26 mouse cellular contexts compared by ENCODE assay signal in the genomic region with DNA sequence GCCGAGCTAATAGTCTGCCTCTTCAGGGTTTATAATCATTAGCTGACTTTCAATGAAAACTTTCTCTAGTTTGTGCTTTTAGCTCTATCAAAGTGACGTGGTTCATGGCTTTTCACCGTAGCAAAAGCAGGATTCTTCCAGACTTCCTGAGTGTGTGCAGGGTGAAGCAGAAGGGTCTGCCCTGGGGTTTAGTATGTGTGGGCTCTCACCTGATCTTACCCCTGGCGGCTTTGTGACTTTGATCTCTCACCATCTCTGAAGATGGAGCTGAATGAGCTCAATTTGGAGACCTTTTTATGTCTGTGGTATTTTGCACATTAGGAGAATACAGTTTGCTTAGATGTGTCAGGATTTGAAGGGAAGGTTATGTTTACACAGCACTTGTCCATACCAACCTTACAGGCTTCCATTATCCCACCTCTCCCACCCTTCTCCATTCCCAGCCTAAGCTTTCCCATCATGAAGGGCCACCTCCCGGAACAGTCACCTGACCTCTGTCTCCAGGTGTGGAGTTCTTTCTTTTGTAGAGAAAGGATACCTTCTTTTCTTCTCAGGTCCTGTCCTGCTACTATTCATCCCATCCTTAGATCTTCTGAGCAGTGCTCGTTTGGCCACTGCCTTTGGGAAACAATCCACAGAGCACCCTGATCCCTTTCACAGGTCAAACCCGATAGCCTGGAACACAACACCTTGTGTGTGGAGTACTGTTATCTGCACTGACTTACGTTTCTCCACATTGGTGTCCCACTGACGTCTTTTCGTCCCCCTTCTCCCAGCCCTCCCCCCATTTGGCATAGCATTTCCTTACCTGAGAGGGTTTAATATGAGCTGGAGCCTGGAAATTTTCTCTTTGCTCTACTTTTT. TPM values are rescaled to one million over a fixed set of nuclear protein-coding genes. Genes with fewer than 3 reads are reported as not detected.
DNase-seq lines count a peak whose midpoint lies in the region; ATAC-seq and TF ChIP-seq lines count a peak whose summit lies in the region.
"Had no signal": no experiment of that assay in that cellular context is flagged by ENCODE, and none has a peak within 500 bp of the region (broad histone marks: within the 10 kb centered on the region; RNA-seq: fewer than 3 reads in every experiment).

No protein-coding gene starts in this region.

- no peak overlapping the region for H3K9ac ChIP-seq in forebrain, embryonic 14.5 days (ENCODE audit: low read length)
- H3K9ac ChIP-seq in forebrain, embryonic 11.5 days (ENCODE audit: low read length): no peak overlapping the region
- no peak overlapping the region for H3K9ac ChIP-seq in neural tube, embryonic 12.5 days
- H3K9ac ChIP-seq in hindbrain, postnatal 0 days (replicated peaks; ENCODE audit: low read length): peak overlapping the region; percentile 96; the same call in 1 of the 2 replicates
- H3K9ac ChIP-seq: embryonic facial prominence, embryonic 13.5 days; limb, embryonic 15.5 days; liver, embryonic 15.5 days had no signal

- H3K4me3 ChIP-seq in forebrain, embryonic 14.5 days (ENCODE audit: low read depth, low read length): no peak overlapping the region; the same call in 1 of the 2 replicates
- no peak overlapping the region for H3K4me3 ChIP-seq in forebrain, embryonic 11.5 days (ENCODE audit: low read depth, low read length)
- H3K4me3 ChIP-seq in neural tube, embryonic 12.5 days: no peak overlapping the region
- peak overlapping the region; percentile 76 for H3K4me3 ChIP-seq in hindbrain, postnatal 0 days (ENCODE audit: low read length)
- H3K4me3 ChIP-seq: embryonic facial prominence, embryonic 13.5 days; limb, embryonic 15.5 days; liver, embryonic 15.5 days had no signal

- intact Hi-C loops in heart, postnatal 25 days (cut with DNase I): no loop called here

- no peaks in the 10 kb centered on the region for H3K36me3 ChIP-seq in forebrain, embryonic 14.5 days (ENCODE audit: control insufficient read depth, insufficient read depth, low read length)
- H3K36me3 ChIP-seq in forebrain, embryonic 11.5 days (ENCODE audit: control insufficient read depth, insufficient read depth, low read length): no peaks in the 10 kb centered on the region
- H3K36me3 ChIP-seq in neural tube, embryonic 12.5 days: no peaks in the 10 kb centered on the region
- H3K36me3 ChIP-seq in hindbrain, postnatal 0 days (ENCODE audit: insufficient read depth, low read length): no peaks in the 10 kb centered on the region
- H3K36me3 ChIP-seq: embryonic facial prominence, embryonic 13.5 days; limb, embryonic 15.5 days; liver, embryonic 15.5 days had no signal

- 0 out of 2 replicates have a peak overlapping the region, but pooled peaks have one; percentile 79 for H3K4me2 ChIP-seq in forebrain, embryonic 14.5 days (ENCODE audit: low read length)
- no peak overlapping the region for H3K4me2 ChIP-seq in forebrain, embryonic 11.5 days (ENCODE audit: low read depth, low read length, severe bottlenecking)
- peak overlapping the region; percentile 72 for H3K4me2 ChIP-seq in neural tube, embryonic 12.5 days (replicated peaks)
- peak overlapping the region; percentile 77 for H3K4me2 ChIP-seq in hindbrain, postnatal 0 days (ENCODE audit: low read depth, low read length)
- H3K4me2 ChIP-seq: embryonic facial prominence, embryonic 13.5 days; liver, embryonic 15.5 days had no signal

- peaks cover 6% of the 10 kb centered on the region for H3K27me3 ChIP-seq in forebrain, embryonic 14.5 days (replicated peaks; ENCODE audit: control insufficient read depth, insufficient read depth, low read length)
- H3K27me3 ChIP-seq in forebrain, embryonic 11.5 days (ENCODE audit: control insufficient read depth, insufficient read depth, low read length): peaks cover 11% of the 10 kb centered on the region
- peaks cover 26% of the 10 kb centered on the region for H3K27me3 ChIP-seq in neural tube, embryonic 12.5 days (replicated peaks)
- H3K27me3 ChIP-seq in hindbrain, postnatal 0 days (ENCODE audit: insufficient read depth, low read length): no peaks in the 10 kb centered on the region

- H3K9me3 ChIP-seq in forebrain, embryonic 14.5 days (replicated peaks; ENCODE audit: control insufficient read depth, low read length): no peaks in the 10 kb centered on the region
- no peaks in the 10 kb centered on the region for H3K9me3 ChIP-seq in forebrain, embryonic 11.5 days (ENCODE audit: control insufficient read depth, low read length)
- no peaks in the 10 kb centered on the region for H3K9me3 ChIP-seq in neural tube, embryonic 12.5 days
- no peaks in the 10 kb centered on the region for H3K9me3 ChIP-seq in hindbrain, postnatal 0 days (ENCODE audit: low read length)
- H3K9me3 ChIP-seq: embryonic facial prominence, embryonic 13.5 days; limb, embryonic 15.5 days; liver, embryonic 15.5 days had no signal

- 71% methylated on average over 10 of the region's 10 CpGs for WGBS in forebrain, embryonic 14.5 days
- 74% methylated on average over 10 of the region's 10 CpGs for WGBS in forebrain, embryonic 11.5 days
- WGBS in neural tube, embryonic 12.5 days: 75% methylated on average over 10 of the region's 10 CpGs
- 65% methylated on average over 10 of the region's 10 CpGs for WGBS in hindbrain, postnatal 0 days

- no peak overlapping the region for H3K27ac ChIP-seq in forebrain, embryonic 14.5 days (ENCODE audit: low read depth, low read length)
- no peak overlapping the region for H3K27ac ChIP-seq in forebrain, embryonic 11.5 days (ENCODE audit: low read depth, low read length)
- no peak overlapping the region for H3K27ac ChIP-seq in neural tube, embryonic 12.5 days
- peak overlapping the region; percentile 18; the same call in 1 of the 2 replicates for H3K27ac ChIP-seq in hindbrain, postnatal 0 days
- H3K27ac ChIP-seq: embryonic facial prominence, embryonic 13.5 days; limb, embryonic 15.5 days; liver, embryonic 15.5 days had no signal

- no peak for DNase-seq in forebrain, embryonic 14.5 days (ENCODE audit: low spot score)
- DNase-seq in forebrain, embryonic 11.5 days (ENCODE audit: low spot score): no peak
- no peak for DNase-seq in neural tube, embryonic 10.5 days (ENCODE audit: extremely low spot score, low spot score)
- DNase-seq in hindbrain, postnatal 0 days (ENCODE audit: low spot score): no peak
- DNase-seq in gastrocnemius, postnatal 25 days: no peak
- no peak for DNase-seq in heart, postnatal 25 days (ENCODE audit: low spot score)
- DNase-seq: gastrocnemius, postnatal 14 days; kidney, adult 8-10 months; kidney, postnatal 36 days; right cerebral cortex, postnatal 25 days; thymus, adult 18-20 months; thymus, postnatal 4 days had no signal

- peaks cover 2% of the 10 kb centered on the region; the same call in 1 of the 2 replicates for H3K4me1 ChIP-seq in forebrain, embryonic 14.5 days (ENCODE audit: control insufficient read depth, insufficient read depth, low read length)
- no peaks in the 10 kb centered on the region for H3K4me1 ChIP-seq in forebrain, embryonic 11.5 days (replicated peaks; ENCODE audit: control insufficient read depth, insufficient read depth, low read length)
- H3K4me1 ChIP-seq in neural tube, embryonic 12.5 days: peaks cover 22% of the 10 kb centered on the region
- H3K4me1 ChIP-seq in hindbrain, postnatal 0 days (ENCODE audit: insufficient read depth, low read length): peaks cover 5% of the 10 kb centered on the region; the same call in 1 of the 2 replicates
- H3K4me1 ChIP-seq: liver, embryonic 15.5 days had no signal

- no peak for ATAC-seq in forebrain, embryonic 14.5 days
- no peak for ATAC-seq in forebrain, embryonic 11.5 days (replicated peaks; ENCODE audit: low FRiP score)
- ATAC-seq in neural tube, embryonic 12.5 days (ENCODE audit: low FRiP score, low read depth): no peak
- ATAC-seq in hindbrain, postnatal 0 days: no peak
- ATAC-seq: inflammation-experienced regulatory T-cells, adult 6 months; lung, postnatal 0 days had no signal

- no peak for TF ChIP-seq CTCF in hindbrain, postnatal 0 days (IDR thresholded peaks at IDR 0.05; ENCODE audit: low read depth)

RNA-seq across cellular contexts. Expression of a gene that starts 1.9 kb away (rescaled TPM):
- polyA plus RNA-seq in forebrain, embryonic 14.5 days (2014; fragmentation: Nextera tagmentation; extraction: Ambion mirVana): 11.7 and 13.1 TPM in 2 replicates
- 1.0 and 2.0 TPM in 2 replicates for polyA plus RNA-seq in forebrain, embryonic 11.5 days (2014; fragmentation: Nextera tagmentation; extraction: Ambion mirVana)
- 7.3 and 8.8 TPM in 2 replicates for polyA plus RNA-seq in neural tube, embryonic 12.5 days (2016; fragmentation: Nextera tagmentation; extraction: Ambion mirVana)
- 161 and 179 TPM in 2 replicates for total RNA-seq in hindbrain, postnatal 0 days (2014; rRNA removed)
- 12.2 and 12.4 TPM in 2 replicates for polyA plus RNA-seq in hindbrain, postnatal 0 days (2015; fragmentation: Nextera tagmentation; extraction: Ambion mirVana)
- total RNA-seq in gastrocnemius, postnatal 25 days (2021): not detected
- total RNA-seq in heart, postnatal 25 days (2021): under 1 TPM in 1 of 2 experiments, not detected in 1; 0.08 TPM
- polyA plus RNA-seq: inflammation-experienced regulatory T-cells, adult 6 months; liver, embryonic 15.5 days; spleen, adult 2 months had no signal

RNA-seq across cellular contexts. Expression of a gene that starts 26.1 kb away (rescaled TPM):
- 2.2 and 4.3 TPM in 2 replicates for polyA plus RNA-seq in forebrain, embryonic 14.5 days (2014; fragmentation: Nextera tagmentation; extraction: Ambion mirVana)
- 0.96 and 1.1 TPM in 2 replicates for polyA plus RNA-seq in forebrain, embryonic 11.5 days (2014; fragmentation: Nextera tagmentation; extraction: Ambion mirVana)
- 3.8 and 4.0 TPM in 2 replicates for polyA plus RNA-seq in neural tube, embryonic 12.5 days (2016; fragmentation: Nextera tagmentation; extraction: Ambion mirVana)
- 1.1 and 1.4 TPM in 2 replicates for total RNA-seq in hindbrain, postnatal 0 days (2014; rRNA removed)
- polyA plus RNA-seq in hindbrain, postnatal 0 days (2015; fragmentation: Nextera tagmentation; extraction: Ambion mirVana): 1.6 and 2.6 TPM in 2 replicates
- 10 to 100 TPM in 1 of 2 experiments, 1 to 10 TPM in 1; 5.9 to 12.4 TPM for total RNA-seq in gastrocnemius, postnatal 25 days (2021)
- total RNA-seq in heart, postnatal 25 days (2021): 1 to 10 TPM; 3.5 to 4.7 TPM

RNA-seq across cellular contexts. Expression of a gene that starts 41.4 kb away (rescaled TPM):
- polyA plus RNA-seq in forebrain, embryonic 14.5 days (2014; fragmentation: Nextera tagmentation; extraction: Ambion mirVana): not detected in 2 replicates
- not detected in 2 replicates for polyA plus RNA-seq in forebrain, embryonic 11.5 days (2014; fragmentation: Nextera tagmentation; extraction: Ambion mirVana)
- not detected in 2 replicates for polyA plus RNA-seq in neural tube, embryonic 12.5 days (2016; fragmentation: Nextera tagmentation; extraction: Ambion mirVana)
- total RNA-seq in hindbrain, postnatal 0 days (2014; rRNA removed): not detected in 2 replicates
- polyA plus RNA-seq in hindbrain, postnatal 0 days (2015; fragmentation: Nextera tagmentation; extraction: Ambion mirVana): not detected in 2 replicates
- total RNA-seq in gastrocnemius, postnatal 25 days (2021): not detected
- total RNA-seq in heart, postnatal 25 days (2021): not detected
- total RNA-seq: adrenal gland, adult 18-20 months; adrenal gland, postnatal 4 days; gastrocnemius, postnatal 14 days; left cerebral cortex, adult 18-20 months; left cerebral cortex, postnatal 36 days had no signal
- polyA plus RNA-seq: embryonic facial prominence, embryonic 13.5 days; heart, postnatal 0 days; inflammation-experienced regulatory T-cells, adult 6 months; limb, embryonic 15.5 days; liver, embryonic 15.5 days; lung, postnatal 0 days; neural tube, embryonic 11.5 days; spleen, adult 2 months; stomach, embryonic 14.5 days had no signal

RNA-seq across cellular contexts. Expression of a gene that starts 42.2 kb away (rescaled TPM):
- 21.9 and 24.0 TPM in 2 replicates for polyA plus RNA-seq in forebrain, embryonic 14.5 days (2014; fragmentation: Nextera tagmentation; extraction: Ambion mirVana)
- polyA plus RNA-seq in forebrain, embryonic 11.5 days (2014; fragmentation: Nextera tagmentation; extraction: Ambion mirVana): 6.9 and 8.0 TPM in 2 replicates
- polyA plus RNA-seq in neural tube, embryonic 12.5 days (2016; fragmentation: Nextera tagmentation; extraction: Ambion mirVana): 20.8 and 23.7 TPM in 2 replicates
- 31.9 and 35.4 TPM in 2 replicates for total RNA-seq in hindbrain, postnatal 0 days (2014; rRNA removed)
- polyA plus RNA-seq in hindbrain, postnatal 0 days (2015; fragmentation: Nextera tagmentation; extraction: Ambion mirVana): 52.2 and 53.4 TPM in 2 replicates
- total RNA-seq in gastrocnemius, postnatal 25 days (2021): 10 to 100 TPM; 22.3 to 25.3 TPM
- total RNA-seq in heart, postnatal 25 days (2021): 10 to 100 TPM; 24.8 to 25.7 TPM

RNA-seq across cellular contexts. Expression of a gene that starts 47.8 kb away (rescaled TPM):
- polyA plus RNA-seq in forebrain, embryonic 14.5 days (2014; fragmentation: Nextera tagmentation; extraction: Ambion mirVana): 39.9 TPM in 2 replicates
- 31.8 and 33.2 TPM in 2 replicates for polyA plus RNA-seq in forebrain, embryonic 11.5 days (2014; fragmentation: Nextera tagmentation; extraction: Ambion mirVana)
- 37.4 and 39.6 TPM in 2 replicates for polyA plus RNA-seq in neural tube, embryonic 12.5 days (2016; fragmentation: Nextera tagmentation; extraction: Ambion mirVana)
- 32.0 and 40.7 TPM in 2 replicates for total RNA-seq in hindbrain, postnatal 0 days (2014; rRNA removed)
- polyA plus RNA-seq in hindbrain, postnatal 0 days (2015; fragmentation: Nextera tagmentation; extraction: Ambion mirVana): 27.9 and 35.2 TPM in 2 replicates
- total RNA-seq in gastrocnemius, postnatal 25 days (2021): 1 to 10 TPM; 3.9 to 5.0 TPM
- 1 to 10 TPM; 7.0 to 7.1 TPM for total RNA-seq in heart, postnatal 25 days (2021)
